Mouse (Mus musculus) lung, adult 18-20 months (tissue): ENCODE measurements around the gene Bloc1s5.

Experiments used
- DNase-seq, 2 experiments: peaks; one replicate each; pipeline ENCODE4 v3.0.0; 2022; ENCODE audit warnings: mixed read lengths in 2 of 2

Gene Bloc1s5

DNA sequence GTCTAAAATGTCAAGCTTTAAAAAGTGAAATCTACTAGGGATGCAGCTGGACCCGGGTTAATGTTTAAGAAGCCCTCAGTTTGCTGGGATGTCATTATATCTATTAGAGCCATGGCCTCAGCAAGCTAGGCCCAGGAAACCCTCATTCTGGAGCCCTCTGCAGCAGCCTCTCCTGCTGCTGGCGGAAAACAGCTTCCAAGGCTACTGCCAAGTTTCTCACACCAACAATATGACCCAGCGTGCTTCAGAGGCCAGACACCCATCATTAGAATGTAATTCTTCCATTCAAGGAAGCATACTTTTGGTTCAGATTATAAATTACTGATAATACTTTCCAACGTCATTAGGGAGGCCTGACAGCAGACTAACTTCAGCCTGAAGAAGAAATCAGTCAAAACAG, 18.0 kb downstream of the Bloc1s5 start:
- no peak for DNase-seq

DNA sequence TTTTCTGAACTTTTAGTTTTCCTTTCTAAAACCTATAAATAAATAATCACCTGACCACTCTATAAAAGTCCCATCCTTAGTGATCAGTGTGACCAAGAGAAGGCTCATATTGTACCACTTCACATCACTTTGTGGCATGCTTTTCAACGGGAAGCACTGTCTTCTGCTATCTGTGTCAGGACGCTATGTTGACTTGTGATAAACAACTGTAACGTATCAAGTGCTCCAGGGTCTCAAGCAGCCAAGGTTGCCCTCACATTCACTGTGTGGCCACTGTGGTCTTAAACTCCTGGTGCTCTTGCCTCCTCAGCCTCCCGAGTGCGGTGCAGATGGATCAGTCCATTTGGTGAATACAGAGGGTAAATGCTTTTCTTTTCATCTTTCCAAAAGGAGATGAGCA, 19.3 kb downstream of the Bloc1s5 start:
- no peak for DNase-seq

DNA sequence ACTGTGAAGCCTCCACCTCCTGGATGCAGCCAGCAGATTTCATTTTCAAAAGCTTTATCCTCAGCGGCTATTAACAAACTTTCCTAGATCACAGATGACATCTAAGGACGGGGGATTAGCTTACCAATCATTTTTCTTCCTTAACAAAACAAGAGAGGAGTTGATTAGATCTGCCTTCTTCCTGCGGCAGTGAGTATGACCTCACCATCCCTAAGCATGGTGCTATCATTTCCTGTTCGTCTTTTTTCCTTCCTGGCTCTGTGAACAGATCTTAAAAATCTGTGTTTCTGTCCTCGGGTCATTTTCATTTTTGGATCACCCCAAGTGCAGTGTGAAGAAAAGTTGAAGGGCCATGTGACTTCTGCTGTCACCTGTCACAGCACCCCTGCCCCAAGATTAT, 20.6 kb downstream of the Bloc1s5 start:
- DNase-seq, result peak in 1 of 2 experiments; percentile 10

DNA sequence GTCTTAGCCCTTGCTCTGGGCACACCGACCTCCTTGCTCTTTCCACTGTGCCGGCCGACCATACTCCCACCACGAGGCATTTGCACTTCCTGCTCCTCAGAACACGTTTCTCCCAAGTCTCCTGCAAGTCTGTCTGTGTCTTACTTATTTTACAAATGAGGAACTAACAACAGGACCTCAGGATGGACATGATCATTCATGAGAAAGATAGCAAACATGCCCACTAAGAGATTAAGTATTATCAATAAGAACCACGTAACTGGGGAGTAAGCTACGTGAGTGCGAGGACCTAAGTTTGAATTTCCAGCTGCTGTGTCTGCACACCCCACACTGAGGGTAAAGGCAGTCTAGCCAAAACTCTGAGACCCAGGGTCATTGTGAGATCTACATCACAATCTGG, 21.3 kb downstream of the Bloc1s5 start:
- DNase-seq, result no peak

DNA sequence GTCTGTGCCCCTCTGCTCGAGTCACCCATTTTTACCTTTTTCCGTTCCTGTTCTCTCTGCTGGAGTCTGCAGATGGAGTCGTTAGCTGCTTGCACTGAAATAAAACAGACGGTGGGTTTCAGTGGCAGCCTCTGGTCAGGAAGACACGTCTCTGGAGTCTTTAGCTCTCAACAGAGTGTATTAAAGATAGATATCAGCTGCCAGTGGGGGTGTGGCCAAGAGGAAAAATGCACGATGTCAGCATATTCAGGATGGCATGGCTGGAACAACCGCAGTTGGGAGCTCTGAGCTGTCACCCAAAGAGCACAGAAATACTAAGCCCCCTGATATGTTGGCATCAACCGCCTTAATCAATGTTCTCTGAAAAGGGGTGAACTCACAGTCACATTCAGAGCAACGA, 22.3 kb downstream of the Bloc1s5 start:
- no peak for DNase-seq

DNA sequence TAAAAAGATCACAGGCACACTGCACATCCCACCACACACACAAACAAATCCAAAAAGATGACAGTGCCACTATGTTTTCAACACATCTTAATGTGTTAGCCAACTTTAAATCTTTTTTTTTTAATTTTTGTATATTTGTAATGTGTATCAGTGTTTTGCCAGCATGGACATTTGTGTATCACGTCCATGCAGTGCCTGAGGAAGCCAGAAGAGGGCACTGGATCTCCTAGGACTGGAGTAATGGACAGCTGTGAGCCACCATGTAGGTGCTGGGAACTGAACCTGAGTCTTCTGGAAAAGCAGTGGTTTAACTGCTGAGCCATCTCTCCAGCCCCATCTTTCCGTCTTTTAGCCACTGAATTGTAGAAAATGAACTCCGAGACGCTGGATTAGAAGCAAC, 22.7 kb downstream of the Bloc1s5 start:
- DNase-seq, result no peak

DNA sequence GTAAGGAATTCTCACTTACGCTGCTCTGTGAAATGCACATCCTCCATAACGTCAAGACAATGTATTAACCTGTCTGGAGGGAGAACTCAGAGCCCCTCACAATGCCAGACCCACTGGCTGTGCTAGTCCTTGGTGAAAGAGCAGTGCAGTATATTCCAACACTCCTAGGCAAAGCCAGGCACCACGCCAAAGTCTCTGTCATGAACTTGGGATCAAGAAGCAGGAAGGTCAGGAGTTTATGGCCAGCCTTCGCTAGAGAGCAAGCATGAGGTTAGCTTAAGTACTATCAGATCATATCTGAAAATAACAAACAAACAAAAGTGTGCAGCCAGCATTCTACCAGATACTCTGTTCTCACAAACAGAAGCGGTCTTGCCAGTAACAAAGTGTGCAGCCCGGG, 24.6 kb downstream of the Bloc1s5 start:
- peak; percentile 58 to 78 for DNase-seq

DNA sequence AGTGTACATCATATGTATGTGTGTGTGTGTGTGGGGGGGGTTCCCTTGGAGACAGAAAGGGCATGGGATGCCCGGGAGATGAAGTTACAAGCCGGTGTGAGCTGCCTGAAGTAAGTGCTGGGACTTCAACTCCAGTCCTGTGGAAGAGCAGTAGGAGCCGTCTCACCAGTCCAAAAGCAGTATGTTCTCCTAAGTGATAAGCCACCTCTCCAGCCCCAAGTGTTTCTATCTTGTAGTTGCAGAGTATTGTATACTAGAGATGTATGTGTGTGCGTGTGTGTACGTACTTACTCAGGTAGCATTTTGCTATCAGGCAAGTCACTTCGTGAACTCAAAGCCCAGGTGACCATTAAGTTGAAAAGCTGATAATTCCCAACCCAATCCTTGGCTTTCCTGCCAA, 27.8 kb downstream of the Bloc1s5 start:
- DNase-seq, result no peak

DNA sequence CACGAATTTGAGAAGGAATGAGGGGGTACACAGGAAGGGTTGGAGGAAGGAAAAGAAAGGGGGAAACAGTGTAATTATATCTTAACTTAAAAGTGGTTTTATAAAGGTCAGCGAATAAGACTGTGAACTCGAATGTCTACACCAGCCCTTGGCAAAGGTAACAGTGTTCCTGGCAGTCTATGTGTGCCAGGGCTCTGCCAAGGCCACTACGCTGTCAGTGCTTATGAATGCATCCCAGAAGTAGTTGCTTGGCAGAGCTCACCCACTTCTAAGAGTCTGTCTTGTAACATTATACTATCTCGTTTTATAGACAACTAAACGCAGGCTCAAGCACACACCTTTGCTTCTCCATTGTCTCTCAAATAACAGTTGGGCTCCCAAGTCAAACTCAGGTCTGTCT, 29.6 kb downstream of the Bloc1s5 start:
- DNase-seq, result no peak

DNA sequence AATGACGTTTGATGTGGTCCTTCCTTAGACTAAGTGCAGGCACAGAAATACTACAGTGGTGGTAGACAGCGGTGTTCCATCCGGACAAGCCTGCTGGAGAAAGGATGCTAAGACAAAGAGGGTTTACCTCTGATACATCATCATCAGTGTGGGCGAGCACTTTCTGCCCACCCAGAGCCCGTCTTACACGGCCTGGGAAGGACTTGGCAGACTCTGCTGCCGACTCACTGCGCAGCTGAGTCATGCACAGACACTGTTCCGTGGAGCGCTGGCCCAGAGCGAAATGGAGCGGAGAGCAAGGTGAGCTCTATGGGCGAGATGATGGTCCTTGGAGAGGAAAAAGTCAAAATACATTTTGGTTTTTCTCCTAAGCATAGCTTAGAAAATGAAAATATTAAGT, 31.9 kb downstream of the Bloc1s5 start:
- DNase-seq, result no peak

DNA sequence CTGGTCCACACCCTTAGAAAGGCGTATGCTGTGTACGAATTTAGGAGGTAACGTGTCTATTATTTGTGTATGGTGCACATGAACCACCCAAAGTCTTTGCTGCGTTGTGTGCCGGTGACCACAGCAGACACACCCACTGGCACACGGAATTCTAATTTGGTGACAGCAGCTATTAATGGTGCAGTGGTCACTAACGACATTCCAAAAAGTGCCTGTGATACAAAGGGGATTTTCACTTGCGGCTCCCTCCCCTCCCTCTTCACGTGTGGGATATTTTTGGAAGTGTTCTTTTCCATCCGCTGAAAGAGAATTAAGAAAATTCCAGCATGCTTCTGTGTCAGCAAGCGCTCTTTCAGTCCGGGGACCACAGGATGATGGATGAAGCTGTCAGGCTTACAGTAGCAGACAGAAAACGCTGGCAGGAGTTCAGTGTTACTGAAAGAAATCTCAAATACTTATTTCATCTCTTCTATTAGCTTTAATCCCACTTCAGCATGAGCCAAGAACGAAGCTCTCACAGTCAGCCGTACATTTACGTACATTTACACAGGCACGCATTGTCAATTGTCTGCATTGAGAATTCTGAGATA, 32.6 kb downstream of the Bloc1s5 start:
- DNase-seq, result no peak

DNA sequence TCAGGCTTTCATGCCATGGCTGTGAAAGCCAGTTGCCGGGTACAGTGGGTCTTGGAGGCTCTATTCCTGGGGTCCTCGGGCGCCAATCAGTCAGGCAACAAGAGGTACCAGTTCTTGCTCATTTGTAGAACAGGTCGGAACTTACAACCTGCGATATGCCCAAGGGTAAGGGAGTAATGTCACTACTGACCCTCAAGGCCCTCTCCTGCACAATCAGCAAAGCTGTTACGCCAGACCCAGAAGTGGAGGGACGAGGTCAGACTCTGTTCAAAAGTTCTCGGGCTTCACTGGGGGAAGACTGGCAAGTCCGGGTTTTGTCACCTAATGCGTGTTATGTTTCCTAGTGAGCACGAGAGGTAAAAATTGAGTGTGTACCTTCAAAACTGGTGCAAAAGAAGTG, 34.1 kb downstream of the Bloc1s5 start:
- DNase-seq, result no peak

DNA sequence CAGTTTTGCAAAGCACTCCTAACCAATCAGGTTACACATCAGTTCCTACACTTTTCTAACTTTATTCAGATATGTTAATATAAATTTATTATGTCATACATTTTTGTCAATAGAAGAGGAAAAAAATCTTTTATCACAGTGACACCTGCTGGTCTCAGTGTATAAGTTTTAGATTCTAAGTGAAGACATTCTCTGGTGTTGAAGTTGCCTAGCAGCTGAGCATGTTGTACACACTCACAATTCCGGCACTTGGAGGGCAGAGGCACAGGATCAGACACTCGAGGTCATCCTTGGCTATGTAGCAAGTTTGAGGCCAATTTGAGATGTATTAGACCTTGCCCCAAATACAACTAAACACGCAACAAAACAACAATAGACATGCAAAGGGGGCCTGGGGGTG, 37.8 kb downstream of the Bloc1s5 start:
- no peak for DNase-seq

DNA sequence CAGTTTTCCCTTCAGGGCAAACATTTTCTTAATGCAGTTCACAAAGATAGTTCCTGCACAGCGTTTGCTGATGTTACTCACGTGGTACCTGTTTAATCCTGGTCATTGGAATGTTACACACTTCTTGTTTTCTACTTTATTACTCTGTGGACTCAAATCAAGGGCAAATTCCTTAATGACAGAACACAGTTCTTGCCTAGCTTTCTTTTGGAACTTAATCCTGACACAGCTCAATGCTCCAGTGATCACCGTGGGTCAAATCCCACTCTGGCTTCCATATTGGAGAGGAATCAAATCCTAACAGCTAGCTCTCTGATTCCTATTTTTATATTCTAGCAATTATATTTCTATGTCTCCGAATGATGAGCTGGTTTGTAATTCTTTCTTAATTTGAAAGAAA, 38.4 kb downstream of the Bloc1s5 start:
- no peak for DNase-seq

DNA sequence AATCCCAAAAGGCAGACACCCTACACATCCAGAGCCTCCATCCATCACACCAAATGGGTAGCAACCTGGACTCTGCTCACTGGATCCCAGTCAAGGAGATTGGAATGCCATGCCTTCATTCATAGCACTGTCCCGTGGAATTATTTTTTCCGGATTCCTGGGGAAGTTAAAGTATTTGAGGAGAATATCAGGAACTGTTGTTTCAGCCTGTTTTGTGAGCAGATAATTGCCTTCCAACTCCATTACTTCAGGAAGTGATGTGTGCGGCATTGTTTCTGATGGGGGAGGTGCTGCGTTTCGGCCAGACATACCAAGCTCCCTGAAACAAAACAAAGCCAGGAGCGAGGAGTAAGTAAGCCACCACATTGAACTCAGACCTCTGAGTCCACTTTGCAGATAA, 41.8 kb downstream of the Bloc1s5 start:
- peak; percentile 36 for DNase-seq

DNA sequence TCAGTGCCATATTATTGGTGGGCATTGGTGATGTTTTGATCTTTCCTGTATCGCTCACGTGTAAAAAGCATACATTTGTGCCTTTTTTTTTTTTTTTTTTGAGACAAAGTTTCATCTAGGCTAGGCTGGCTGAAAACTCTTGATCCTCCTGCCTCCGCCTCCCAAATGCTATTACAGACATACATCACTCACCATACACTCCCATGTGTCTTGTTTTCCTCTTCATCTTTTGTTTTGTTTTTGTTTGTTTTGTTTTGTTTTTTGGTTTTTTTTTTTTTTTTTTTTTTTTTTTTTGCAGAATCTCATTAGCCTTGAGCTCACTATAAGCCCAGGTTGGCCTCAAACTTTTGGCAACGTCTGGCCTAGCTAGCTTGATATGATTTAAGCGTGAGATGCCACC, 47.6 kb downstream of the Bloc1s5 start:
- no peak for DNase-seq

DNA sequence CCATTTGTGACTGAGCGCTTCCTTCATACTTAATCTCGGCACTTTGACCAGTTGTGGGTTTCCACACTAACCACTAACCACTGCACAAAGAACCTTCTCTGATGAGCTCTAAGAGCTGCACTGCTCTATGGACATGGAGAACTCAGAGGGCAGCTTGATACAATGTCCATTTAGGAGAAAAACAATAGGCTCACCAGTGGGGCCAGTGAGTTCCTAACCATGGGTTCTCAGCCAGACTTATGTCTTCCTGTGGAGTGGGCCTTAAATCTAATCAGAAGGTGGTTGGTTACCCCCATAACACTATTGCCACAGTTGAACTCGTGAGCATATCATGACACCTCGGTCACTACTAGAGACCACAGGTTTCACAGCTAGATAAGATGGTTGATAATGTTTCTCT, 48.5 kb downstream of the Bloc1s5 start:
- DNase-seq, result no peak

DNA sequence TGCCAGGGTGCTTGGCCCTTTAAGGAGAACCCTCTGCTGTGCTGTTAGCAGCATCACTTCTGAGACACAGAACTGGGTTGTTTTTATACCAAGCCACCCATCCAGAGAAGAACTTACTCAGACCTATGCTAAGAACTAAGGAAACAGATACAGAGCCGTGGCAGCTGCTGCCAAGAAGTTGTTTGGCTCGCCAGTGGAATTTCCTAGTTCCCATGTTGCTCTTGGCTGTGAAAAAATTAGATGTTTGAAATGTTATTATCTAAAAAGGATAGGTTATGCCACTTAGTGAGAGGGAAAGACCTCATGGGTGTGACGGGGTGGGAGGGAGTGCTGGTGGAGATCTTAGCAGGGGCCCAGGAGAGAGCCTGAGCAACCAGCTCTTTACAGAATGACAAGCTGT, 52.1 kb downstream of the Bloc1s5 start:
- DNase-seq, result peak; percentile 30 to 32

DNA sequence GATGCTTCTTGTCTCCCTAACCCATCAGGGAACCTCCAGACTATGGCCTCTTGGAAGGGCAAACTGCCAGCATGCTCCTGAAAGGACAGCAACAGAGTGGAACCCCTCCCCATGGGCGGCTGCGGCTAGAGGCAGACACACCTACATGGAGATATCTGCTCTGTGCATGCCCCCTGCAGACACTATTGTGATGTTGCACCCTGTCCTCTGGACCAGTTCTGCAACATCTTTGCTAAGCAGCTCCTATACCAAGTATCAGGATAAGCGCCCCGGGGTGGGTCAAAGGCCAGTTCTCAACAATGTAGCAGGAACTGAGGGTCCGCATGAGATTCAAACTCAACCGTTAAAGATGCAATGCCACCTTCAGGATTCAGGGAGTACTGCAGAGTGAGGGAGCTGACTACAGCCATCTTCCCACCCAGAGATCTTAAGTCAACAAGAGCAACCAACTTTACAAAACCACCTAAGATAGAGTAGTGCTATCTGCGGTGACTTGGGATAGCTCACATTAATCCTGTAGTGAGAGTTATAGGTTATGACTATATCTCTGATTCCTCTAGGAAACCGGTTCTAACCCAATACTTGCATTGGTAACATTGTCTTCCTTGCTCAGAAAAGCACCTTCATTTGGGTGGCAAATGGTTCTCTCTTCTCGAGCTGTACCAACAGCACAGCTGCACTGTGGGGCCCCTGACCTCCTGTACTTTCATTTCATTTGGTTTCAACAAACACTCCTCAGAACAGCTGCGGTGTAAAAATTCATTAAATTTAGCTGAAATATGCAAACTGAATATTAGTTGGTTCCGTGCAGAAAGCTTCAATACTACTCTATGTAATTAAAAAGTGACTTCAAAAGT, 54.1 kb downstream of the Bloc1s5 start:
- DNase-seq, result peak; percentile 87 to 93

DNA sequence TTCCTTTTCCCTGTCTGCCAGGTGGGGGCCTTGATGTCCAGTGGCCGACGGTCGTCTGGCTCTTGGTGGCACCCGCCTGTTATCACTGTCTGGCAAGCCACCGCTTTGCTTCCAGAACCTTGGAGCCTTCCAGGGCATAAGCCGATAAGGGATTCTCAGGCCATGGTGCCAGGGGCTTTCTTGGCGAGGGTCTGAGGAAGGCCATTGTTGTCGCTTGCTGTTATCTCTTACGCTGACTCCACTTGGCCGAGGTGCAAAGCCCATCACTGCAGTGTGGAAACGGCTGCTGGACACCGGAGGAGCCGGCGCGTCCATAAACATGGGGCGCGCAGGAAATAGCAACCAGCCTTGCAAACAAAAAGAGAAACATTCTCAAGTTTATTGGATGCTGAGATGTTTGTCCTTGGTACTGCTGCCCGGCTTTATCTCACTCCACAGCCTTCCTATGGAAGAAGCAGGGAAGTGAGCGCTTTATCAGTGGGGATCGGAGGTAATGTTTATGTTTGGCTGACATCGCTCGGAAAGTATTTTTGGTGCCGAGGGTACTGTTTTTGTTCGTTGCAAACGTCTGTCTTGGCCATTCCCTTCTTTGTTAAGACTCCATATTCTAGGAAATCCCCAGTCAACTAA, 54.8 kb downstream of the Bloc1s5 start:
- peak; percentile 85 to 89 for DNase-seq

DNA sequence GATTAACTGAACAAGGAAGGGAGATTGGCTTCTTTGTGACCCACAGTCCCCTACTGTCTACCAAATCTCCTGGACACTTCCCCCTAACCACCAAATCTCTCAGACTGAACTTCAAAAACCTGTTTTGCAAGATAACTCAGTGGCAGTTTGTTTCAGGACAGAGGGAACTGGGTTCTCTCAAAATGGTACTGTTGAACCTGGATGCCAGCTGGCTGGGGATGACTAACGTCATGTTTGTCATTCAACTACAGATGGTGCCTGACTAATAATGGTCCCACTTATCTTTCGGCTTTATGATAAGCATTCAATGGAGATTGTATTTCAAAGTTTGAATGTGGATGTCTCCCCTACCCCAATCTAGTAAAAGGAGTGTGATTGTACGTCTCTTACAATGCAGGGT, 60.2 kb downstream of the Bloc1s5 start:
- DNase-seq, result no peak

DNA sequence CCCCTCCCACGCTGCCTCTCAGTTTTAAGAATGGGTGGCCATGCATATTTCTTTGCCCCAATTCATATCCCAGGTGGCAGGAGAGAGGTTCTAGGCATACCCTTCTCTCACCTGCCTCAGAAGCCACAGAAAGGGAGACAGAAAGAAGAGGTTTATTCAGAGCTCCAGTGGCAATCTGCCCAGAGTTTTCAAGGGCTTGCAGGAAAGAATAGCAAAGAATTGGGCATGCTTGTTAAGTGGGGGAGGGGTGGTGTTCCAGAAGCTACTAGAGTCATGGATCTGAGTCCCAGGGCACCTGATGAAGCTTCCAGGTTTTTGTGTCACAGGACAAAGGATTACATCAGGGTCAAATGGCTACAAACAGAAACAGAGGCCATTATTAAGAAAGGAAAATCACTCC, 61.6 kb downstream of the Bloc1s5 start:
- DNase-seq, result peak in 1 of 2 experiments; percentile 31

DNA sequence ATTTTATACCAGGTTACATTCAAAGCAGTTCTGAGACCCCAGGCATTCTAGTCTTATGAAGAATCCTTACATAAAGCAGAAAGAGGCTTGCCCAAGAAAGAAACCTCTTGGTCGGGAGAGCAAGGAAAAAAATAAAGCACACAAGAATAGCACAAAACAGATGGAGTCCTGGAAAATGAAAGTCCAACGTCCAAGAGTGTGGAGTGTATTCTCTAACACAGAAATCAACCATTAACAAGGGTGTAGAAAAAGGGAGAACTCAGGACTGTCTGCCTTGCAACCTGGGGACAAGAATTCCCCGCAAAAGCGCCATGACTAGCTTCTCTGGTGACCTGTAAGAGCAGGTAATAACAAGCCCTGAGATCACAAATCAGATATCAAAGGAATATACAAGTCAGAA, 69.7 kb downstream of the Bloc1s5 start:
- DNase-seq, result no peak

DNA sequence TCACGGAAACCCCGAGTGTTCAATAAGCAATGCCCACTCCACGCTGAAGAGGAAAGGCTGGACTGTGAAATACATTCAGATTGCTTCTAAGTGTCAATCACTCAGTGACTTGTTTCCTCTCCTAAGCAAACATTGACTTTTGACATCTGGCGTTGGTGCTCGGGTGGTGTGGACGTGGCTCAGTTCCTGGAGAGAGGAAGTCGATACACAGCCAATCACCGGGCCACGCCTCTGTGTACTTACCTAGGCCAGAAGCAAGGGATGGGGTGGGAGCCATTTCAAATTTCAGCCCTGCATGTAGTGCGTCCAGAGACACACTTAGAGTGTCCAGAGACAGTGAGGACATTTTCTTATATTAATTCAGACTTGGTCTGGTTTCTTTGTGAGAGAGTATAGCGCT, 80.3 kb downstream of the Bloc1s5 start:
- peak; percentile 34 to 44 for DNase-seq
